Mouse (Mus musculus) ES-Bruce4 (cell line): Measurements from ENCODE around the gene Rwdd2a. TPM values are rescaled to one million over a fixed set of nuclear protein-coding genes. Genes with fewer than 3 reads are reported as not detected.
A peak's percentile ranks its signal among the peaks of the same experiment; 100 is the strongest.

ENCODE experiments used
- H3K27ac ChIP-seq: 2 replicates; pipeline ENCODE4 v1.5.1; 2012; ENCODE audit warnings: low read length, inconsistent platforms; ENCODE audit not compliant: insufficient read depth
- H3K27me3 ChIP-seq: 2 replicates; pipeline ENCODE4 v1.6.1; 2012; ENCODE audit warnings: mild to moderate bottlenecking, low read length, inconsistent platforms; ENCODE audit not compliant: control insufficient read depth, poor library complexity, insufficient read depth, severe bottlenecking
- H3K36me3 ChIP-seq: 2 replicates; pipeline ENCODE4 v1.6.1; 2012; ENCODE audit warnings: inconsistent platforms, mild to moderate bottlenecking, low read length, moderate library complexity; ENCODE audit not compliant: control insufficient read depth, poor library complexity, insufficient read depth, severe bottlenecking
- H3K4me1 ChIP-seq: one replicate; pipeline ENCODE4 v1.8.1; 2011; ENCODE audit warnings: low read length; ENCODE audit not compliant: control insufficient read depth, insufficient read depth
- H3K4me3 ChIP-seq: 2 replicates; pipeline ENCODE4 v1.5.1; 2011; ENCODE audit warnings: low read depth, mild to moderate bottlenecking, low read length
- H3K9ac ChIP-seq: 2 replicates; pipeline ENCODE4 v1.6.1; 2012; ENCODE audit warnings: low read depth, mild to moderate bottlenecking, inconsistent platforms; ENCODE audit not compliant: poor library complexity, severe bottlenecking
- H3K9me3 ChIP-seq: replicated peaks from 2 replicates; pipeline ENCODE4 v1.6.1; 2012; ENCODE audit warnings: mild to moderate bottlenecking, low read length, inconsistent platforms; ENCODE audit not compliant: control insufficient read depth, poor library complexity, insufficient read depth, severe bottlenecking
- CTCF ChIP-seq: IDR thresholded peaks from one replicate; pipeline ENCODE4 v1.8.1; 2011; ENCODE audit warnings: low read depth, low read length
- EP300 ChIP-seq: IDR thresholded peaks from 2 replicates; pipeline ENCODE4 v1.6.1; 2011; ENCODE audit warnings: low read depth, low read length; ENCODE audit not compliant: insufficient read depth
- POLR2A ChIP-seq: IDR thresholded peaks from one replicate; pipeline ENCODE4 v1.8.1; 2011; ENCODE audit warnings: low read length; ENCODE audit not compliant: insufficient read depth
- polyA plus RNA-seq: library from polyadenylated mRNA; stranded (reverse); fragments of >200 nt; gene quantifications from 2 replicates; pipeline ENCODE4 v1.2.4, GENCODE M21; 2011; ENCODE audit warnings: low read depth; ENCODE audit not compliant: missing spikeins, insufficient read depth, insufficient read length

Gene Rwdd2a
- polyA plus RNA-seq, 1 experiment = 7.4 TPM

DNA sequence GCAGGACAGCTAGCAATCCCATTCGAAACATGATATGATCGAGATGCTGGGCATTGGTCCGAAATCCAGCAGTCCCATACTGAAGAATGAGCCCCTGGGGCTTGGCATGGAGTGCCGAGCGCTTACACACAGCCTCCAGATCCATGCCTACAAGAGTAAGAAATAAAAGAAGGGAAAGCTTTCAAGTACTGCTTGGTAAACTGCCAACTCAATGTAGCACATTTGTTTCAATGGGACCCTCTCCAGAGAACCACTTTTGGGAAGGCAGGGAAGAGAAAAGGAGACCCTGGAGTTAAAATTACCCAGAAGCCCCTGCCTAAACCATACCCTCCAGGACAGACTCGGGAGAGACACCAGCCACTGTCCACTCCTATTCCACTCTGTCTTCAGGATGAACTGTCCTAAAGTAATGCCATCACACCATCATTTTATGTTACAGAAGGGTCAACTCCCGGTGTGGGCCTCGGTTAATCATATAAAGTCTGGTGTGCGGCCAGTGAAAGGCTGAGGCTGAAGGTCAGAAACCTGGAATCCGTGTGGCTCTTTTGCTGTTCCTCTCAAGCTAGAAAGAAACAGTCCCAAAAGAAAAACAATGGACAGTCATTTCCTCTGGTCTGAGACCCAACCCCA lies 1.4 kb upstream of the Rwdd2a start:
- H3K36me3 ChIP-seq = peaks cover 17% of the 10 kb centered on the region
- TF ChIP-seq EP300 (no peak), CTCF (no peak), POLR2A (no peak)
- no peaks in the 10 kb centered on the region for H3K9me3 ChIP-seq
- H3K27me3 ChIP-seq = no peaks in the 10 kb centered on the region
- H3K27ac ChIP-seq = no peak overlapping the region
- H3K4me1 ChIP-seq = no peaks in the 10 kb centered on the region
- H3K4me3 ChIP-seq = peak overlapping the region; percentile 68; the same call in 1 of the 2 replicates
- peak overlapping the region; percentile 63 for H3K9ac ChIP-seq

DNA sequence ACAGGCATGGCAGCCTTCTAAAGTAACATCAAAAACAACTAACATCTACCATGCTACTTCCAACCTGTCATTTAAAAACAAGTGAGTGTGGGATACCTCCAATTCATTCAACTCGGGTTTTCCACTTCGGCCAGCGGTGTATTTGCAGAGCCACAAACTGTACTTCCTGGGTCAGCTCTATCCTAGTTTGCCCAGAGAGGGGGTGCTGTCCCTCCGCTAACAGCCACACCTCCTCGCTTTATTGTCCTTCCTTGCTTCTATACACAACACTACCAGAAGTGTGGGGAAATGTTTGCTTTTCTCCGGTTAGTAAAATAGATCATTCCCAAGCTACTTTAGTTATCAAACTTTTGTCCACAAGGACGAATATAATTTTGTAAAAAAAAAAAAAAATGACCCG lies 845 bp upstream of the Rwdd2a start:
- Histone ChIP-seq H3K4me1 (no peaks in the 10 kb centered on the region), H3K4me3 (peak overlapping the region; percentile 68), H3K9ac (peak overlapping the region; percentile 63), H3K36me3 (peaks cover 17% of the 10 kb centered on the region), H3K27me3 (no peaks in the 10 kb centered on the region), H3K9me3 (no peaks in the 10 kb centered on the region), H3K27ac (no peak overlapping the region)
- no peak for TF ChIP-seq POLR2A
- TF ChIP-seq CTCF = no peak
- TF ChIP-seq EP300 = no peak

DNA sequence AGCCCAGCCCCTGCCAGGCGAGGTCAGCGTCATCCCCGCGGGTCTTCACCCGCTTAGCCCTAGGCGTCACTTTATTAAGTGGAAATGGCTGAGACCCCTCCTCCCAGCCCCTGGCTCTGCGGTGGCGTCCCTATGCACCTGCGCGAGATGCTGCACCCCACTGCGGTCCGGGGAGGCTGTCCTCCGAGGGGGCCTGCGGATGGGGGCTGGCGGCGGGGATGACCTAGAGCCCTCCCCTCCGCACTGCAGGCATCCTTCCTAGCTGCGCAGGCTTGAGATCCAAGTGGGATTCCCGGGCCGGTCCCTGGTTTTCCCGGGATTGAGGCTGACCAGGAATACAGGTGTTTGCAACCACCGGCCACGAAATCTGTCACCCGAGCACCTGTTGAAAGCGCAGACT lies 405 bp downstream of the Rwdd2a start:
- H3K4me3 ChIP-seq = peak overlapping the region; percentile 94
- no peaks in the 10 kb centered on the region for H3K4me1 ChIP-seq
- no peak for TF ChIP-seq CTCF
- TF ChIP-seq POLR2A = no peak
- TF ChIP-seq EP300 = no peak
- no peaks in the 10 kb centered on the region for H3K9me3 ChIP-seq
- no peaks in the 10 kb centered on the region for H3K27me3 ChIP-seq
- H3K9ac ChIP-seq = peak overlapping the region; percentile 63
- H3K27ac ChIP-seq = no peak overlapping the region
- H3K36me3 ChIP-seq = peaks cover 11% of the 10 kb centered on the region; the same call in 1 of the 2 replicates

DNA sequence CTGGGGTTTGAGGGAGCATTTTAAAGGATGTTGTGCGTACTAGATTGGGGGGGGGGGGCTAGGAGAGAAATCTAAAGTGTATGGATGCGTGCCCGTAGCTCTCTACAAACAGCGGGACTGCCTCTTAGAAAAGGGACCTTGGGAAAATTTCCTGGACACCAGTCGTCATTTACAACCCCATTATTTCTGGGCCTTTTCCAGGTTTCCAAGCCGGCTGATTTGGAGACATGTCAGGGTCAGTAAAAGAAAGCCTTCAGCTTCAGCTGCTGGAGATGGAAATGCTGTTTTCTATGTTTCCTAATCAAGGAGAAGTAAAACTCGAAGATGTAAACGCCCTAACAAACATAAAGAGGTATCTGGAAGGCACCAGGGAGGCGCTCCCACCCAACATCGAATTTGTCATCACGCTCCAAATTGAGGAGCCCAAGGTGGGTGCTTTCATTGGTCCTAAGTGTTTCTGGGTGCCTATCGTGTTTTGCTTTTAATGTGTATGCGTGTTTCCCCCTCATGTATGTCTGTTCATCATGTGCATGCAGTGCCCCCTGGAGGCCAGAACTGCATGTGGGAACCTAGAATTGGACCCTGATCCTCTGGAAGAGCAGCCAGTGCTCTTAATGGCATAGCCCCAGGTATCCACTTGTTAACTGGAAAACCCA lies 973 bp downstream of the Rwdd2a start:
- H3K27ac ChIP-seq = no peak overlapping the region
- no peaks in the 10 kb centered on the region for H3K9me3 ChIP-seq
- peak overlapping the region; percentile 94 for H3K4me3 ChIP-seq
- TF ChIP-seq POLR2A = no peak
- TF ChIP-seq EP300 = no peak
- TF ChIP-seq CTCF = peak; percentile 78
- H3K4me1 ChIP-seq = no peaks in the 10 kb centered on the region
- H3K27me3 ChIP-seq = no peaks in the 10 kb centered on the region
- H3K9ac ChIP-seq = peak overlapping the region; percentile 63
- H3K36me3 ChIP-seq = peaks cover 9% of the 10 kb centered on the region; the same call in 1 of the 2 replicates

DNA sequence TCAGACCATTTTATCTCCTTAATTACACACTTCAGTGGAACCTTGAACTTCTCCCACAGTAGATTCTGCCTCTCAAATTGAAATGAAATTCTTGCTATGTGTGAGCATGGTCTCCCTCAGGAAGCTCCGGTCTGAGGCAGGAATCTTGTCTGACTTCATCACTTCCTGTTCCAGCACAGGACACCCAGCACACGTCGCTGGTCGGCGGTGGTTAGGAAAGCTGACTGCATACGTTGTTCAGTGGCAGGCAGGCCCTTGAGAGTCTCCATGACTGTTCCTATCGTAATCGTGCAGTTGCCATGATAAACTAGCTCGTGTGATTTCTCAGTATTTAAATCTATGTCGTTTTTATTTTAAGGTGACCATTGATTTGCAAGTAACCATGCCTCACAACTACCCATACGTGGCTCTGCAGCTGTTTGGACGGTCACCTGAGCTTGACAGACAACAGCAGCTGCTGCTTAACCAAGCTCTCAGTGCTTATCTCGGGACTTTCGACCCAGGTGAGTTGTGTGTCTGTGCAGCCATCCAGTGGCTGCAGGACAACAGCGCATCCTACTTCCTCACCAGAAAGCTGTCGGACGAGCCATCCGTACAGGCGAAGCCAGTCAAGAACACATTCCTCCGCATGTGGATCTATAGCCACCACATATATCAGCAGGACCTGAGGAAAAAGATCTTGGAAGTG lies 2.0 kb downstream of the Rwdd2a start:
- H3K27ac ChIP-seq = no peak overlapping the region
- no peak for TF ChIP-seq POLR2A
- TF ChIP-seq CTCF = peak; percentile 7
- TF ChIP-seq EP300 = no peak
- no peaks in the 10 kb centered on the region for H3K4me1 ChIP-seq
- peaks cover 6% of the 10 kb centered on the region; the same call in 1 of the 2 replicates for H3K36me3 ChIP-seq
- H3K27me3 ChIP-seq = no peaks in the 10 kb centered on the region
- H3K9me3 ChIP-seq = no peaks in the 10 kb centered on the region
- H3K4me3 ChIP-seq = no peak overlapping the region
- H3K9ac ChIP-seq = no peak overlapping the region

DNA sequence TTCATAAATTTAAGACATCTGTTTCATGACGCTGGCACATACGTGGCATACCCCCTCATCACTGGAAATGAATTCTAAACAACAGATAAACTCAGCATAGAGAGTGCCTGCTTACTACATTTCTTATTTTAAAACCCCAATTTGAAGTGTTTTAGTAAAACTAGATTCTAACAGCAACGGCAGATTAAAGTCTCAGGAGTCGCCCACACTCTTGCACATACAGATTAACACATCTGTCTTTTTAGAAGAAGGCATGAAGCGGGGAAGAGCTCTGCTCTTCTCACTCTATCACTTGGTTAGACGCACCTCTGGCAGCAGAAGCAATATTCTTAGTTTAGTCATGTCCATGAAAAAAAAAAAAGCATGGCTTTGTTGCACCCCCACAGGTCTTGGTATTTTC lies 3.4 kb downstream of the Rwdd2a start:
- 0 out of 2 replicates have a peak, but pooled peaks cover 3% of the 10 kb centered on the region for H3K36me3 ChIP-seq

More for the DNA sequence above, 3.4 kb downstream of the Rwdd2a start:
- TF ChIP-seq CTCF = no peak
- TF ChIP-seq EP300 = no peak
- no peak for TF ChIP-seq POLR2A
- H3K27me3 ChIP-seq = no peaks in the 10 kb centered on the region
- no peaks in the 10 kb centered on the region for H3K9me3 ChIP-seq
- no peak overlapping the region for H3K27ac ChIP-seq
- no peaks in the 10 kb centered on the region for H3K4me1 ChIP-seq
- H3K4me3 ChIP-seq = no peak overlapping the region
- H3K9ac ChIP-seq = no peak overlapping the region
